Mouse (Mus musculus) adrenal gland, adult 2 months (tissue): Measurements from ENCODE around the gene C130050O18Rik. TPM values are rescaled to one million over a fixed set of nuclear protein-coding genes. Genes with fewer than 3 reads are reported as not detected.
"Not testable (repeated sequence)": the region's sequence is repeated elsewhere in the genome, so short reads cannot be mapped to it uniquely, and the experiment has no call there.

Experiments
- DNase-seq: peaks from one replicate; pipeline ENCODE4 v3.0.0; 2021
- polyA plus RNA-seq: library from polyadenylated mRNA; depleted of rRNA; stranded (reverse); fragments of >200 nt; gene quantifications from 2 replicates; pipeline ENCODE4 v1.2.3, GENCODE M21; 2012
- total RNA-seq, 2 experiments: library from RNA; stranded (reverse); gene quantifications; 2 replicates each; pipeline ENCODE4 v1.2.3; 2021

Gene C130050O18Rik
- total and polyA plus RNA-seq, 3 experiments = 0.46 to 1.7 (median 1.3) TPM

DNA sequence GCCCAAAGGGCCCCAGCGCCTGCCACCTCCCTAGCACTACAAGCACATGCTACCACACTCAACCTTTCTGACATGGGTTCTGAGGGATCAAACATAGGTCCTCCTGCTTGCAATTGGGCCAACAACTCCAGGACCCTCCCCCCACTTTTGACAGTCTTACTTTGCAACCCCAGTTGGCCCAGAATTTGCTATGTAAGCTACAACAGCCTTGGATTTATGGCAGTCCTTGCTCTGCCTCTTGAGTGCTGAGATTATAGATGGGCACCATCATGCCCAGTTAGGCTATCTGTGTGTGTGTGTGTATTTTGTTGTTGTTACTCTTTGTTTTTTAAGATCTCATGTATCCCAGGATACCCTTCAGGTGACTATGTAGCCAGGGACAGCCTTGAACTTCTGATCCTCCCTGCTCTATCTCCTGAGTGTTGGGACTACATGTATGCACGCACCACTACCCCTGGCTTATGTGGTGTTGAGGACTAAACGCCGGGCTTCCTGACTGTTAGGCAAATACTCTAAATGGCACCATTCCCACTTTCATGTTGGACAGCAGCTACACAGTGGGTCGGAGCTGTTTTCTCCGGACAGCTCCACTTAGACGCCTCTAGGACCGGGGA, 25.2 kb upstream of the C130050O18Rik start:
- DNase-seq = no peak

DNA sequence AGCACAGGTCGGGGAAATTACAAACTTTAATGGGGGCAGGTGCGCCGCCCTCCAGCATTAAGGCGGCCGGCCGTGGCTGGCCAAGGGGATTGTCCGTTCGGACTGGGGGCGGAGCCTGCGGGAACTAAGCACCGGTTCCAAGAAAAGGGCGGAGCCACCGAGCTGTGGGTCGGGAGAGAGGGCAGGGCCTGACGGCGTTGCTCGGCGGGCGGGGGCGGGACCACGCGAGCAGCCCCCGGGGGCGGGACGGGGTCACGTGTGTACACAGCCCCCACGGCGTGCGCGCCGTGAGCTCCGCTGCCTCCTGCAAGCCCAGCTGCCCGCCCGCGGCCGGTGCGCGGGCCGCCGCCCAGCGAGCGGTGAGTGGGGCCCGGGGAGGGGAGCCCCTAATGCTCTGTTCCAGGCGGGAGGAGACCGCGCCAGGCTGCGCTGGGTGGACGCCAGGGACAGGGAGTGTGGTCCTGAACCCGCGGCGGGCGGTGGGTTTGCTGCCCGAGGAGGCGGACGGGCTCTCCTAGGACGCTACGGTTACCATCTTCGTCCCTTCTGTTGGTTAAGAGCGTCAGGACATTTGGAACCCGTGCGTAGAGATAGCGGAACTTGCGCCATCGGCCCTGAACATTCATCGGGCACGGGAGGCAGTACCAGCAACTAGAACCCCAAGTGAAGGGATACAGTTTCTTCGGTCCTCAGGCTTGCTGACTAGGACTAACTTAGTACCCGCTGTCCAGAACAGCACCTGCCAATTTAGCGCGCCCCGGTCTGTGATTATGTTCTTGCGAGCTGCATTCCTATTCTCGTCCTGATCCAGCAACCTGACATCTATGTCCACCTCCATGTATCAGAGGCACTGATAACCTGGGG, 24.5 kb upstream of the C130050O18Rik start:
- peak; percentile 99 for DNase-seq

DNA sequence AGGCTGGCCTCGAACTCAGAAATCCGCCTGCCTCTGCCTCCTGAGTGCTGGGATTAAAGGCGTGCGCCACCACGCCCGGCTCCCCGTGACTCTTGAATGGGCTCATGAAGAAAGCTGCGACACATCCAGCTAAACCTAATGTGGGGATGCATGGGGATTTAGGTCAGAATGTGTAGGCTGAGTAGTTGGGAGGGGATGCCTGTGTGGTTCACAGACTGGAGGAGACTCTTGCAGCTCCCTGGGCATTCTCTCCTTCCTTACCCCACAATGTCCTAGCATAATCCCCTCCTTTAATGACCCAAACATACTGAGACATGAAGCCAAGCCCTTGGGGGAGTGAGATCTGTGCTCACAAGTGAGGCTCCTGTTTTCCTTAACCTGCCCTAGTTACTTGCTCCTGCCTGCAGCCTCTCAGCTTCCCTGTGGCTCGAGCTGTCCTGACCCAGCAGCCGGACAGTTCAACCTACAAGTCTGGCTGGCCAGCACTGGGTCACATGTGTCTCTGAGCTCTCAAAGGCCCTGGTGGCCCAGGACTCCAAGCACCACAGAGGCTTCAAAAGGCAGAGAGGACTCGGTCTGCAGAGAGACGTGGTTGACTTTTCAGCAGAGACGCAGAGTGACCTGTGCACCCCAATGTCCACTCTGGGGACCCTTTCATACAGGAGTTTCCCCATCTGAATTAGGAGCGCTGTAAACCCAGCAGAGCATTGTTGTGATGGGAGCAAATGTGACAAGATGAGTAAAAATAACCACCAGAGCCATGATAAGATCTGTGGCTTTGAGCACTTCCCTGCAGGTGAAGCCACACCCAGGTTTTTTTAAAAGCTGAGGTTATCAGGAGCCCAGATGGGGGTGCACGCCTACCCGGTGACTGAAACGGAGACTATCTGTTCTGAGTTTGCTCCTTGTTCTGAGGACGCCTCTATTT, 23.2 kb upstream of the C130050O18Rik start:
- DNase-seq = no peak

DNA sequence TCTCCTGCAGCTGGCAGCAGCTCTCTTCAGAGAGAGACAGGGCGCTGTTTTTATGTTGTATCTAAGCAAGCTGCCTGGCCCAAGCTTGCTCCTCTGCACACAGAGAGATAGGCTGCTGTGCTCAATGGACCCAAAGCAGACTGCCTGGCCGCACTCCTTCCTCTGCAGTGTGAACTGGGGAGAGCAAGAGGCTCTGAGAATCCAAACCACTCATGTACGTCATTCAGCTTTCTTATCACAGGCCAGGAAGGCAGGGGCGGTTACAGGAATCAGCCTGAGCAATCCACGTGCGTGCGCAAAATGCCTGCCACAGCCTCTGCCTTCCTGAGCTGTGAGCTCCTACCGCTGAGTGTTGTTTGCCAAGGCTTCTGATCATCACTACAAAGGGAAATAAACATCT, 22.3 kb upstream of the C130050O18Rik start:
- DNase-seq = peak; percentile 67

DNA sequence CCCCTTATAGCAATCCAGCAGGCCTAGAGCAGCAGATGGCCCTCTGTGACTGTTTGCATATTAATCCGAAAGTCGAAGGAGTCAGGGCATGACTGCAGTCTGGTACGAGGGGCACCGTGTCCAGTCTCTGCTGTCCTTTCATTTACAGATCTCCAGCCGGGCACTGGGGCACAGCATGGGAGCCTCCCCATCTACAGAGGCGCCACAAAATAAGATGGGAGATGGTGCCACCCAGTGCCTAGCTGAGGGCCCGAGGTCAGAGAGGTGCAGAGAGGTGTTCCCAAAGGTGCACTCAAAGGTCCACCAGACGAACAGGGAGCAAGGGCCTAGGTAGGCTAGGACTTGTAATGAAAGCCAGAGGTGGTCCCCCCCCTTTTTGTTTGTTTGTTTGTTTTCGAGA, 21.8 kb upstream of the C130050O18Rik start:
- no peak for DNase-seq

DNA sequence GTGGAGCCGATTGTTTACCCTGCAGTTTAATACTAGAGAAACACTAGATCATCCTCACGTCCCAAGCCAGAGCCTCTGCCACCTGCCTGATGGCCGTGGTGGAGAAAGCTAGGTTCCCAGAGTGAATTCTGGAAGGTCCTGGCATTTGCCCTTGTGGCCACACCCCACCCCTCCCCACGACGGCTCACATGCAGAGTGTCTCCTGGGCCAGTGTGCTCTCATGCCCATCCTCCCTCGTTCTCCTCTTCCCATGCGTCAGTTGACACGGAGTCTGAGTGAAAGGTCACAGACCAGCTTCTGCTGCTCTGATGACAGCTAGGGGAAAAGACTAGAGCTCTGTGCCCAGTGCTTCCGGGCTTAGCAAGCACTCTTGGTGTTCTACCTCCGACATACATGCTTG, 20.5 kb upstream of the C130050O18Rik start:
- DNase-seq = peak; percentile 76

DNA sequence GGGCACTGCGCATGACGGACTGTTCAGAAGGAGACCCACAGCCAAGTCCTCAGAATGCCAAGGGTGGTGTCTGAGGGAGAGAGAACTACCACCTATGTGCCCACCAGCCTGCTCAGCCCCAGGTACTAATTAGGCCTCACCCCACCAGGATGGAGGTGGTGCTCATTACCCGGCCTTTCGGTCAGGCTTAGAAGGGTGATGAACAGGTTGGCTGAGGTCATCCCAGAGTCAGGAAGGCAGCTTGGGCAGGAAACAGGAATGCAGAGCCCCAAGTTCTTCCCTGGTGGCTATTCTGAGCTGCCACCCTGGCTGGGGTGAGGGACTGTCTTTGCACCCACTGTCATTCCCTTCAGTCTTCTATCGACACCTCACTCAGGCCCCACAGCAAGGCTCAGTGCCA, 19.0 kb upstream of the C130050O18Rik start:
- no peak for DNase-seq

DNA sequence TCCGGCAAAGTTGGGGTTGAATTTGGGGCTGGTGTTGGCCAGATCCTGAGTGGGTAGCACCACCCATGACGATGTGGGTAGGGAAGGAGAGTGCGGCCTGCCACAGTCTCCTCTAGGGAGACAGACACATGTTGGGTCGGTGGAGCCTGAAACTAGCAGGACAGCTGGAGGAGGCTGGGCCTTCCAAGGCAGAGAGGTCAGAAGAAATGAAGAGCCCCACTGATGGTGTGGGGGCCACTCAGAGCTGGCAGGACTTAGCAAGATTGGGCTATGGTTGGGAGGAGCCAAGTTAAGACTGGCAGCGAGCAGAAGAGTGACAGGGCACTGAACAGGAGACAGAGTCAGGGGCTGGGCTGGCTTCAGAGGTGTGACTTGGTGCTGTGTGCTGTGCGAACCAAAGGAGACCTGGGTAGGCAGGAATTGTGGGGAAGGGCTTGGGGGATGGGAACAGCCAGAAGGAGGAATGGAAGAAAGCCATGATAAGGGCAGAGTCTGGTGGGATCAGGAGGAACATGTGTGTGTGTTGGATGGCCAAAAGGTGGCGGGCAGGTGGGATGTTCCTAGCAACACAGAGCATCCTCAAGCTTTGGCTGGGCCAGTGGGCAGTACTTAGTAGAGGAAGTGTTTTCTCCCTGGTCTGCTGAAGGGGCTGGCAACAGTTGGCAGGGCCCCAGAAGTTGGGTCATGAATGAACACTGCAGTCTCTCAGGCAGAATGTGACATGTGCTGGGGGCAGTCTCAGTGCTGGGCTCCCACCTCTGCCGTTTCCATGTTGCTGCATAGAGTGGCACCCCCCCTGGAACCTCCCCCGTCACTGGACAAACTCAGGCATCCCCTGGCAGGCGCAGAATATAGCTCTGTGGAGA, 17.5 kb upstream of the C130050O18Rik start:
- no peak for DNase-seq

DNA sequence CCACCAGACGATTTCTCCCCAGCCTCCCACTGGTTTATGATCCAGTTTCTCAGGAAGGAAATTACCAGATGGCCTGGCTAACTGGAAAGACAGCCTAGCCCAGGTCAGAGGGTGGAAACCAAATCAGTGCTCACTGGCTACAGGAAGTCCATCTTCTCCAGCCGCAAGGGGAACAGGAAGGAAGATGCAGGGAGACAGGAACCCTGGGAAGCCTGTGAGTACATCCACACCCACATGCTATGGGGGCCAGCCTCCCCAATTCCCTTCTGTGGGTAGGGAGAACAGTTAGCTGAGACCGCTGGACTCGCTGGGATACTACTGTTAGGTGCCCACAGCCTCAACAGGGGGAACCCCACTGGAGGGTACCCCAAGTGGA, 16.9 kb upstream of the C130050O18Rik start:
- no peak for DNase-seq

DNA sequence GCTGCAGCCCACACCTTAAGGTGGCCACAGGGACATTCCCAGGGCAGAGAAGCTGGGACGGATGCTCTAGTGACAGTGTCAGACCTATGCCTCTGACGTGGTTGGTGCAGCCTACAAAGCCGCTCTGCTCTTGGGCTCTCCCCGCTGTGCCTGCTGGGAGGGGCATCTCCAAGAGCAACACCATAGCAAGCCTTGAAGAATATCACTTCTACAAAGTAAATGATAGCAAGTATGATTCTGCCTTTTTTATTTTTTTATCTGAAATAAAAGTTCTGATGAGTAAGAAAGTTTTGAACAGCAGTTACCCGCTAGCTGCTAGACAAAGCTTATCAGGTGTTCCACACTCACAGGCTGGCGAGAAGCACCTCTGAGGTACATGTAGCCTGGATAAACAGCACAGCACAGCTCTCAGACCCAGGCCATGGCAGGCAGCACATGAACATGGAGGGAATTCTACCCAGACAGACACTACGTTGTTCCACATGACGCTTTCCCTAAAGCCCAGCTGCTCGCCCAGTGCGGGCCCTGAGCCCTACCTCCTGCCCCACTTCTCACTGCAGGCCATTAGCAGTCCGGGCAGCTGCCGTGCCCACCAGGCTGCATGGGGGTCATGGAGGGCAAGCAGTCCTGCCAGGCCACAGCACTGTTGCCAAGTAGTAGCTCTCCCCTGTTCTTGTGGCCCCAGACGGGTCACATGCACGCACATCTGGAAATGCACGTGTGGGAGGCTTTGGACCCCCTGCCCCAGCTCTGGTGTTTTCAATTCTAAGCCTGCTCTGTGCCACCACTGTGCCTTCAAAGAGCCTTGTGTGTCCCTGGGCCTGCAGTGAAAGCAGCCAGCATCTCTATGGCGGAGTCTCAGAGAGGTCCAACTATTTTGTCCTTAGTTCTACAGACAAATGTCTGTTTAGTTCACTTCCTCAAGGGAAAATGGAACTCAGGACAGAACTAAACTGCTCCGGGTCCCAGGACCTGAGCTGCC, 16.1 kb upstream of the C130050O18Rik start:
- DNase-seq = no peak

DNA sequence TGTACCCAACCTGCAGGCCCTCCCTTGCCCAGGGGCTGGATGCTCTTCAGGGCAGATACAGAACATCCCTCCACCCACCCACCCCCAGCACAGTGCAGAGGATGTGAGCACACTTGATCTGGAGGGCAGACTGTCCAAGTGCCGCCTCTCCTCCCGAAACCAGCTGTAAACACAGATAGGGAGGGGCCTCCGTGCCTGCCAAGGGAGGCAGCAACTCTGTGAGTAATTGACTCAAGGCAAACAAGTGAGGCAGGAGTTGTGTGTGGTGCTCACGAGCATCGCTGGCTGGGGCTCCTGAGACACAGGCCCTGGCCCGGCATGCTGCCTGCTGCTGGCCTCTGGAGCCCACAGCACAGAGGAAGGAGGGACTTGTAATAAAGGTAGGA, 15.4 kb upstream of the C130050O18Rik start:
- peak; percentile 84 for DNase-seq

DNA sequence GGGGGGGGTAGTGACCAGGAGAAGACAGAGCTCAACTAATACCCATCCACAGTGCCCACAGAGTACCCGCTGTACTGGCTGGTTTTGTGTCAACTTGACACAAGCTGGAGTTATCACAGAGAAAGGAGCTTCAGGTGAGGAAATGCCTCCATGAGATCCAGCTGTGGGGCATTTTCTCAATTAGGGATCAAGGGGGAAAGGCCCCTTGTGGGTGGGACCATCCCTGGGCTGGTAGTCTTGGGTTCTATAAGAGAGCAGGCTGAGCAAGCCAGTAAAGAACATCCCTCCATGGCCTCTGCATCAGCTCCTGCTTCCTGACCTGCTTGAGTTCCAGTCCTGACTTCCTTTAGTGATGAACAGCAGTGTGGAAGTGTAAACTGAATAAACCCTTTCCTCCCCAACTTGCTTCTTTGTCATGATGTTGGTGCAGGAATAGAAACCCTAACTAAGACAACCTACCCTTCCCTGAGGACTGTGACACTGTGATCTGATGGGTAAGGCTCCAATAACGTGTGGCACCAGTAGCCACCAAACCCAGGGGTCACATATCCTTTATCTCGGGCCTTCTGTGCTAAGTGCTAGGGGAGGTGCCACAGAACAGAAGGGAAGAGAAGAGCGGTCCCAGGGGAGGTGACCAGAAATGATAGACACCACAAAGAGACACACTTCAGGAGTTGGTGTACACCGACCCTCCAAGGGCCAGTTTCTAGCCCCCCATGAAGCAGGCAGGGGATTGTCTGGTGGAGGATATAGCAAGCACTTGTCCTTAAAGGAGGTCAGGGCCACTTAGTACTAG, 14.6 kb upstream of the C130050O18Rik start:
- not testable (repeated sequence) for DNase-seq

DNA sequence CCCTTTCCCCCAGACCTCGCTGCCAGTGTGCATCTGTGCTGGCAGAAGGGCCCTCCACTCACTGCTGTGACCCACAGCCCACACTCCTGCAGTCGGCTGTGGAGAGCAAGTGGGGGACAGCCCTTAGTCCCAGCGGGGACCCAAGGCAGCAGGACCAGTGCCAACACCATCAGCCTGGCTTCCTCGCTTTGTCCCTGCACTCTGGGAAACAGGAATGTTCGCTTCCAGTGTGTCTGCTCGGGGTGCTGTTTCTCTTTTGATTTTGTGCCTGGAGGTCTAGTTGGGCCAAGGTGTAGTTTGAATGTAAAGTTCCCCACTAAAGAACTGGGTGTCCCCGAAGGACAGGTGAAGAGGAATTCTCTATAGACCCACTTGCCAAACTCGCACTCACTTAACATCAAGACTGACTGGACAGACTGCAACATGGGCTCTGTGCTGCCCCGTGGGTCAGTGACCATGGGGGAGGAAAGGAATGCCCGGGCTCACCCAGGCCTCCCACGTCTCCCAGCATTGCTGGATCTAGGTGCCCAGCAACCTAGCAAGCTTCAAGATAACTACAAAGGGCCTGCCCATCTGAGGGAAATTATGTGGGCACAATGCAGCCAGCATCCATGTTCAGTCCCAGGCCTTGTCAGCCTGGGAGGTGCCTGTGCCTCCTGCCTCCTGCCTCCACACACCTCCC, 13.6 kb upstream of the C130050O18Rik start:
- DNase-seq = no peak

DNA sequence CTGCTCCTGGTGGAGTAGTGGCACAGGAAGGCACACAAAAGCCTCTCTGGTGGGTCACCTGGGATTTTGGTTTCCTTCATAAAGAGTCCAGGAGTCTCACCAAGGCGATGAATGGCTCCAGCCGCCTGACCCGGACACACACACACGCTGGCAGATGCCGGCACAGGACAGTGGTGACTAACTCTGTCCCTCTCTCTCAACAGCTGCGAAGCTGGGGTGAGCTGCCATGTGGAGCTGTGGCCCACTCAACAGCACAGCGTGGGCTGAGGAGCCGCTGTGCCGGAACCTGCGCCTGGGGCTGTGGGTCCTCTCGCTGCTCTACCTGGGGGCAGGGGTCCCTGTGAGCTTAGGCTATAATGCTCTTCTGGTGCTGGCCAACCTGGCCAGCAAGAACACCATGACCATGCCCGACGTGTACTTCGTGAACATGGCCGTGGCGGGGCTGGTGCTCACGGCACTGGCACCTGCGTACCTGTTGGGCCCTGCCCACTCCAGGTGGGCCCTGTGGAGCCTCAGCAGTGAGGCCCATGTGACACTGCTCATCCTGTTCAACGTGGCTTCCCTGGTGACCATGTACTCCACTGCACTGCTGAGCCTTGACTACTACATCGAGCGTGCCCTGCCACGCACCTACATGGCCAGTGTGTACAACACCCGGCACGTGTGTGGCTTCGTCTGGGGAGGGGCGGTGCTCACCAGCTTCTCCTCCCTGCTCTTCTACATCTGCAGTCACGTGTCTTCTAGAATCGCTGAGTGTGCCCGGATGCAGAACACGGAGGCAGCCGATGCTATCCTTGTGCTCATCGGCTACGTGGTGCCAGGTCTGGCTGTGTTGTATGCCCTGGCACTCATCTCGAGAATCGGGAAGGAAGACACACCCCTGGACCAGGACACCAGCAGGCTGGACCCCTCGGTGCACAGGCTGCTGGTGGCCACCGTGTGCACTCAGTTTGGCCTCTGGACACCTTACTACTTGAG, 12.6 kb upstream of the C130050O18Rik start:
- DNase-seq = no peak

DNA sequence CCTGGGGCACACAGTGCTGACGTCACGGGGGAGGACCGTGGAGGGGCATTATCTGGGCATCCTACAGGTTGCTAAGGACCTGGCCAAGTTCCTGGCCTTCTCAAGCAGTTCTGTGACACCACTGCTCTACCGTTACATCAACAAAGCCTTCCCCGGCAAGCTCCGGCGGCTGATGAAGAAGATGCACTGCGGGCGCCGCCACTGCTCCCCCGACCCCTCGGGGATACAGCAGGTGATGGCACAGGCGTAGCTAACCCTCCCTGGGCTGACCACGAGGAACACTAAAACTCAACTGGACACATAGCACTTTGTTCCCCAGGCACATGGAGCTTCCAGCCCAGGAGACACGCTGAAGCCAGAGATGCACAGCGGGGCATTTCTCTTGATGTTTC, 11.9 kb upstream of the C130050O18Rik start:
- no peak for DNase-seq

DNA sequence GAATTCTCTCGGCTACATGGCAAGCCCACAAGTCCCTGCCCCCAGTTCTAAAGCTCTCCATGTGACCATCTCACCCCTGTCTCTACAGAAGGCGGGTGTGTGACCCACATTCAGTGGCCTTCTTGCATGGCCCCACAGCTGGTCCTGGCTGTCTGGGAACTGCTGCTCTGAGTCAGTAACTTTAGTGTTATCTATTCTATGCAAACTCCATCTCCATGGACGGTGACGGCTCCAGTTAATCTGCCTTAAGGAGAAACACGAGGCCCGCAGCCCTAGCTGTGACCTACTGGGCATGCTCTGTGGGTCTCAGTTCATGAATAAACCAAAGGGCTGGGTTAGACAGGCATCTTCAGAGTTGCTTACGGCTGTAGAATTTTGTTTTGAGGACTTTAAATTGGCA, 10.7 kb upstream of the C130050O18Rik start:
- no peak for DNase-seq

DNA sequence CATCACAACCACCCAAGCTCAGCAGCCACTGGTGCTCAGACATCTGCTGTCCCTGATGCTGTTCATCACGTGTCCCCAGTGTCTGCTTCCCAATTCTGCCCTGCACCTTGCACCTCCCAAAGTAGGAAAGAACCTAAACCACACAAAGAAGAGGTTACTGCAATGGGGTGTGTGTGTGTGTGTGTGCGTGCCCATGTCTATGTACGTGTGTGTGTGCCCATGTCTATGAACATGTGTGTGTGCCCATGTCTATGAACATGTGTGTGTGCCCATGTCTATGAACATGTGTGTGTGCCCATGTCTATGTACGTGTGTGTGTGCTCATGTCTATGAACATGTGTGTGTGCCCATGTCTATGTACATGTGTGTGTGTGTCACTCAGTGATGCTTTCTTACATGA, 9.6 kb upstream of the C130050O18Rik start:
- no peak for DNase-seq
